Mouse (Mus musculus) MEL (cell line): Measurements from ENCODE around the gene Shmt1. TPM values are rescaled to one million over a fixed set of nuclear protein-coding genes. Genes with fewer than 3 reads are reported as not detected.

ENCODE experiments used
- DNase-seq: peaks from one replicate; pipeline ENCODE4 v3.0.0; 2011; ENCODE audit warnings: low read depth, low spot score
- H3K27ac ChIP-seq: 2 replicates; pipeline ENCODE4 v1.5.1; 2012; ENCODE audit warnings: low read depth, mild to moderate bottlenecking, control low read depth, low read length, moderate library complexity; ENCODE audit not compliant: control insufficient read depth
- H3K27me3 ChIP-seq, 2 experiments: fragments of 150-350 bp in 1 of 2; sonication (generic) in 1 of 2; 2 replicates each; pipeline ENCODE4 v1.6.1; 2012; ENCODE audit warnings: low read length in 2 of 2, mild to moderate bottlenecking in 2 of 2, improper control_type of control experiment in 1 of 2, moderate library complexity in 1 of 2; ENCODE audit not compliant: insufficient read depth in 2 of 2, control insufficient read depth in 1 of 2
- H3K36me3 ChIP-seq, 2 experiments: 2 replicates each; pipeline ENCODE4 v1.6.1; 2012 to 2014; ENCODE audit warnings: low read length in 2 of 2, improper control_type of control experiment in 1 of 2, inconsistent platforms in 1 of 2, mild to moderate bottlenecking in 1 of 2; ENCODE audit not compliant: insufficient read depth in 2 of 2, control insufficient read depth in 1 of 2
- H3K4me1 ChIP-seq, 2 experiments: fragments of 150-350 bp in 1 of 2; sonication (generic) in 1 of 2; 2 replicates each; pipeline ENCODE4 v1.6.1; 2012; ENCODE audit warnings: low read length in 2 of 2, improper control_type of control experiment in 1 of 2, mild to moderate bottlenecking in 1 of 2; ENCODE audit not compliant: insufficient read depth in 2 of 2, control insufficient read depth in 1 of 2
- H3K4me3 ChIP-seq, 2 experiments: fragments of 150-350 bp in 1 of 2; sonication (generic) in 1 of 2; 2 replicates each; pipeline ENCODE4 v1.5.1; 2012; ENCODE audit warnings: low read depth in 2 of 2, low read length in 2 of 2, mild to moderate bottlenecking in 2 of 2, moderate library complexity in 2 of 2, control low read depth in 1 of 2, improper control_type of control experiment in 1 of 2; ENCODE audit not compliant: control insufficient read depth in 1 of 2, insufficient read depth in 1 of 2
- H3K79me2 ChIP-seq: 2 replicates; pipeline ENCODE4 v1.6.1; 2012; ENCODE audit warnings: mild to moderate bottlenecking, low read length, moderate library complexity; ENCODE audit not compliant: control insufficient read depth, poor library complexity, insufficient read depth
- H3K9ac ChIP-seq: 2 replicates; pipeline ENCODE4 v1.6.1; 2012; ENCODE audit warnings: low read depth, mild to moderate bottlenecking, control low read depth, low read length, moderate library complexity; ENCODE audit not compliant: control insufficient read depth, poor library complexity, severe bottlenecking
- H3K9me3 ChIP-seq: fragments of 150-350 bp; sonication (generic); replicated peaks from 2 replicates; pipeline ENCODE4 v1.6.1; 2012; ENCODE audit warnings: mild to moderate bottlenecking, low read length, improper control_type of control experiment, moderate library complexity; ENCODE audit not compliant: insufficient read depth
- BHLHE40 ChIP-seq: IDR thresholded peaks from 2 replicates; pipeline ENCODE4 v1.6.1; 2012; ENCODE audit warnings: low read depth, mild to moderate bottlenecking, inconsistent platforms, low read length, improper control_type of control experiment, borderline replicate concordance
- CTCF ChIP-seq, 3 experiments: IDR thresholded peaks in 2 of 3; conservative IDR thresholded peaks in 1 of 3; 2 replicates each; pipeline ENCODE4 v1.5.1; 2011 to 2012; ENCODE audit warnings: low read length in 3 of 3, low read depth in 2 of 3, mild to moderate bottlenecking in 2 of 3, improper control_type of control experiment in 1 of 3, inconsistent platforms in 1 of 3, mixed read lengths in 1 of 3, moderate library complexity in 1 of 3; ENCODE audit not compliant: control insufficient read depth in 1 of 3, insufficient read depth in 1 of 3, poor library complexity in 1 of 3, severe bottlenecking in 1 of 3
- ELF1 ChIP-seq: IDR thresholded peaks from 2 replicates; pipeline ENCODE4 v1.6.1; 2014; ENCODE audit warnings: low read depth, mild to moderate bottlenecking, inconsistent platforms, low read length, improper control_type of control experiment, moderate library complexity
- EP300 ChIP-seq, 2 experiments: IDR thresholded peaks; 2 replicates each; pipeline ENCODE4 v1.6.1; 2011; ENCODE audit warnings: improper control_type of control experiment in 2 of 2, low read length in 2 of 2, low read depth in 1 of 2, mild to moderate bottlenecking in 1 of 2
- ETS1 ChIP-seq: IDR thresholded peaks from 2 replicates; pipeline ENCODE4 v1.6.1; 2012; ENCODE audit warnings: low read depth, mild to moderate bottlenecking, inconsistent platforms, low read length, improper control_type of control experiment, moderate library complexity
- GATA1 ChIP-seq: IDR thresholded peaks from 2 replicates; pipeline ENCODE4 v1.6.1; 2011; ENCODE audit warnings: low read depth, low read length, improper control_type of control experiment
- HCFC1 ChIP-seq: IDR thresholded peaks from 2 replicates; pipeline ENCODE4 v1.6.1; 2012; ENCODE audit warnings: low read depth, mild to moderate bottlenecking, inconsistent platforms, low read length, improper control_type of control experiment, moderate library complexity
- KAT2A ChIP-seq: conservative IDR thresholded peaks from 2 replicates; pipeline ENCODE4 v1.6.1; 2012; ENCODE audit warnings: low read depth, low read length, improper control_type of control experiment, inconsistent platforms
- MAFK ChIP-seq: IDR thresholded peaks from 2 replicates; pipeline ENCODE4 v1.6.1; 2011; ENCODE audit warnings: low read depth, mild to moderate bottlenecking, low read length, improper control_type of control experiment, borderline replicate concordance
- MAX ChIP-seq: IDR thresholded peaks from 2 replicates; pipeline ENCODE4 v1.6.1; 2011; ENCODE audit warnings: low read length, improper control_type of control experiment
- MEF2A ChIP-seq: IDR thresholded peaks from 2 replicates; pipeline ENCODE4 v1.6.1; 2014; ENCODE audit warnings: low read depth, mild to moderate bottlenecking, inconsistent platforms, low read length, improper control_type of control experiment; ENCODE audit not compliant: poor library complexity, insufficient replicate concordance, severe bottlenecking; ENCODE audit errors: extremely low read depth
- MYB ChIP-seq: IDR thresholded peaks from 2 replicates; pipeline ENCODE4 v1.6.1; 2011; ENCODE audit warnings: mild to moderate bottlenecking, low read depth, low read length, improper control_type of control experiment
- MYC ChIP-seq: IDR thresholded peaks from 2 replicates; pipeline ENCODE4 v1.6.1; 2011; ENCODE audit warnings: low read depth, mild to moderate bottlenecking, low read length, improper control_type of control experiment, moderate library complexity
- NRF1 ChIP-seq: IDR thresholded peaks from 2 replicates; pipeline ENCODE4 v1.6.1; 2014; ENCODE audit warnings: low read depth, mild to moderate bottlenecking, inconsistent platforms, low read length, improper control_type of control experiment, moderate library complexity; ENCODE audit not compliant: poor library complexity, insufficient read depth, severe bottlenecking
- POLR2AphosphoS2 ChIP-seq: IDR thresholded peaks from 2 replicates; pipeline ENCODE4 v1.6.1; 2011; ENCODE audit warnings: low read length, improper control_type of control experiment
- POLR2AphosphoS5 ChIP-seq: IDR thresholded peaks from 2 replicates; pipeline ENCODE4 v1.6.1; 2012; ENCODE audit warnings: low read depth, borderline replicate concordance, mild to moderate bottlenecking, inconsistent platforms, low read length, moderate library complexity, mixed read lengths
- RAD21 ChIP-seq: IDR thresholded peaks from 2 replicates; pipeline ENCODE4 v1.6.1; 2011; ENCODE audit warnings: mild to moderate bottlenecking, low read depth, low read length, improper control_type of control experiment
- SIN3A ChIP-seq: IDR thresholded peaks from 2 replicates; pipeline ENCODE4 v1.6.1; 2012; ENCODE audit warnings: low read length, improper control_type of control experiment, inconsistent platforms
- UBTF ChIP-seq: IDR thresholded peaks from 2 replicates; pipeline ENCODE4 v1.6.1; 2012; ENCODE audit warnings: low read depth, mild to moderate bottlenecking, inconsistent platforms, low read length, improper control_type of control experiment, moderate library complexity, borderline replicate concordance; ENCODE audit not compliant: insufficient read depth
- USF1 ChIP-seq: IDR thresholded peaks from 2 replicates; pipeline ENCODE4 v1.6.1; 2014; ENCODE audit warnings: low read depth, mild to moderate bottlenecking, inconsistent platforms, low read length, improper control_type of control experiment, moderate library complexity
- USF2 ChIP-seq, 2 experiments: IDR thresholded peaks; 2 replicates each; pipeline ENCODE4 v1.6.1; 2011 to 2012; ENCODE audit warnings: improper control_type of control experiment in 2 of 2, low read length in 2 of 2, borderline replicate concordance in 1 of 2, inconsistent platforms in 1 of 2, low read depth in 1 of 2, mild to moderate bottlenecking in 1 of 2; ENCODE audit not compliant: insufficient read depth in 1 of 2
- ZC3H11A ChIP-seq: IDR thresholded peaks from 2 replicates; pipeline ENCODE4 v1.6.1; 2012; ENCODE audit warnings: low read depth, mild to moderate bottlenecking, inconsistent platforms, low read length, improper control_type of control experiment
- ZMIZ1 ChIP-seq: IDR thresholded peaks from 2 replicates; pipeline ENCODE4 v1.6.1; 2012; ENCODE audit warnings: low read depth, mild to moderate bottlenecking, inconsistent platforms, low read length, improper control_type of control experiment, moderate library complexity
- ZNF384 ChIP-seq: IDR thresholded peaks from 2 replicates; pipeline ENCODE4 v1.6.1; 2012; ENCODE audit warnings: low read depth, mild to moderate bottlenecking, inconsistent platforms, low read length, improper control_type of control experiment
- polyA plus RNA-seq, 2 experiments: library from polyadenylated mRNA; stranded (reverse) in 1 of 2; unstranded in 1 of 2; fragments of >175 nt in 1 of 2; fragments of >200 nt in 1 of 2; gene quantifications; 2 replicates each; pipeline versions ENCODE4 v1.2.1 to v1.2.4; 2012; ENCODE audit warnings: low replicate concordance in 2 of 2, low read depth in 1 of 2; ENCODE audit not compliant: insufficient read length in 2 of 2, insufficient read depth in 1 of 2, missing spikeins in 1 of 2
- total RNA-seq: library from RNA; depleted of rRNA; stranded (reverse); fragments of 300-350 nt; gene quantifications from 2 replicates; pipeline ENCODE4 v1.2.3, GENCODE M21; 2012

Gene Shmt1
- total and polyA plus RNA-seq, 3 experiments = 55.3 to 71.4 TPM; not detected in 1

GRCm38 (mm10) chr11:60770776-60771175 lies 40.7 kb downstream of the Shmt1 start:
- no peak for DNase-seq
- peaks cover 0 to 21% of the 10 kb centered on the region in 2 experiments; a peak in 3 of 4 replicates for H3K36me3 ChIP-seq
- no peak for TF ChIP-seq MYC
- no peak for TF ChIP-seq ZNF384
- TF ChIP-seq POLR2AphosphoS5 = no peak
- no peak for TF ChIP-seq ETS1
- TF ChIP-seq EP300 (IDR thresholded peaks at IDR 0.05; ENCODE audit: low read depth in 1 of 2, low read length in 2 of 2) = no peak
- TF ChIP-seq USF1 = no peak
- TF ChIP-seq CTCF (IDR thresholded peaks at IDR 0.05 in 2 of 3, conservative IDR thresholded peaks at IDR 0.05 in 1 of 3; ENCODE audit: control insufficient read depth in 1 of 3, insufficient read depth in 1 of 3, low read depth in 2 of 3, low read length in 3 of 3, poor library complexity in 1 of 3, severe bottlenecking in 1 of 3) = no peak
- no peak for TF ChIP-seq SIN3A
- TF ChIP-seq MAX = no peak
- TF ChIP-seq MAFK = no peak
- TF ChIP-seq GATA1 = no peak
- no peak for TF ChIP-seq POLR2AphosphoS2
- TF ChIP-seq BHLHE40 = no peak
- TF ChIP-seq ZC3H11A = no peak
- TF ChIP-seq, all 39 proteins: peak for 0
- Histone ChIP-seq H3K4me3 (no peak overlapping the region), H3K4me1 (peaks cover 0 to 19% of the 10 kb centered on the region in 2 experiments; a peak in 3 of 4 replicates), H3K79me2 (peaks cover 38% of the 10 kb centered on the region), H3K27ac (no peak overlapping the region), H3K27me3 (no peaks in the 10 kb centered on the region), H3K9me3 (no peaks in the 10 kb centered on the region), H3K9ac (no peak overlapping the region)

GRCm38 (mm10) chr11:60769322-60769721 lies 42.2 kb downstream of the Shmt1 start:
- H3K4me1 ChIP-seq = peaks cover 0 to 8% of the 10 kb centered on the region in 2 experiments; a peak in 1 of 4 replicates
- no peak for DNase-seq
- no peaks in the 10 kb centered on the region for H3K9me3 ChIP-seq
- H3K4me3 ChIP-seq = no peak overlapping the region
- H3K9ac ChIP-seq = no peak overlapping the region
- peaks cover 0 to 7% of the 10 kb centered on the region in 2 experiments; a peak in 3 of 4 replicates for H3K36me3 ChIP-seq
- peaks cover 30% of the 10 kb centered on the region for H3K79me2 ChIP-seq
- TF ChIP-seq KAT2A = no peak
- TF ChIP-seq MYC = no peak
- TF ChIP-seq HCFC1 = no peak
- no peak for TF ChIP-seq ZMIZ1
- TF ChIP-seq MYB = no peak
- TF ChIP-seq ELF1 = no peak
- TF ChIP-seq RAD21 = no peak
- TF ChIP-seq USF2 (IDR thresholded peaks at IDR 0.05; ENCODE audit: borderline replicate concordance in 1 of 2, insufficient read depth in 1 of 2, low read depth in 1 of 2, low read length in 2 of 2) = no peak
- TF ChIP-seq UBTF = no peak
- no peak for TF ChIP-seq POLR2AphosphoS2
- no peak for TF ChIP-seq MEF2A
- no peak for TF ChIP-seq NRF1
- TF ChIP-seq POLR2AphosphoS5 = no peak
- no peak overlapping the region for H3K27ac ChIP-seq
- H3K27me3 ChIP-seq = no peaks in the 10 kb centered on the region
